ENCODE assay signal across 19 mouse cellular contexts in the genomic region with DNA sequence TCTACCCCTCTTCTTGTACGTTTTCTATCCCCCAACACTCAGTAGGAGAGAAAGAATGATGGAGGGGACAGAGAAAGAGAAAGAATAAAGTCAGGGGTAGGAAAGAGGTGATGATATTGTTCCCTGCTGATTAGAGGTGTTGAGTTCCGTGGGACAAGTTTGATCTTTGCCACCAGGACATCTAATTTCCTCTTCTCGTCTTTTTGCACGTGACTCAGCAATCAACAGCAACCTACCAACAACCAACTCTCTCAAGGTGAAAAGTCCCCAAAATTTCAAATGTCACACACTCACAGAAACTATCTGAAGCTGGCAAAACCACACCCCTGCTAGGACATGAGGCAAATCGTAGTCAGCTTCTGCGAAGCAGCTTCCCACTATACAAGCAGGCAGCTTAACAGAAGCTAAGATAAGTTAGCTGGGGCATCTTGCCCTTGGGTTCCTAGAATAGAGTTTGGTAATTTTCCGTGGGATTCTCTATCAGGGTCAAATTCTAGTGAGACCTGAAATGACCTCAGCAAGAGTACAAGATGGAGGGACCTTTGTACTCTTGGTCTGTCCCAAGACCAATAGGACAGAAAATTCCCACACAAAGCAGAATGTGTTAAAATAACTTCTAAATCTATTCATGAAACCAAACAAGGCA.
A peak's percentile ranks its signal among the peaks of the same experiment; 100 is the strongest.
DNase-seq lines count a peak whose midpoint lies in the region; ATAC-seq and TF ChIP-seq lines count a peak whose summit lies in the region.
"Had no signal": no experiment of that assay in that cellular context is flagged by ENCODE, and none has a peak within 500 bp of the region (broad histone marks: within the 10 kb centered on the region; RNA-seq: fewer than 3 reads in every experiment).

No protein-coding gene starts in this region.

- no peak for TF ChIP-seq CTCF in CH12.LX (conservative IDR thresholded peaks at IDR 0.05 in 1 of 2, IDR thresholded peaks at IDR 0.05 in 1 of 2; ENCODE audit: low read depth in 2 of 2, low read length in 2 of 2)

- dilution Hi-C loops in CH12.LX (cut with MboI; ENCODE audit: extremely low pct_ligation_motif_present, extremely low pct_unique_long_range_greater_than_20kb, low sequenced_read_pairs), result no loop called here

- in situ Hi-C loops in CH12.LX (cut with MboI; ENCODE audit: low pct_ligation_motif_present, low pct_unique_long_range_greater_than_20kb, low sequenced_read_pairs), result no loop called here

- H3K4me2 ChIP-seq in heart, embryonic 14.5 days (ENCODE audit: low read length), result peak overlapping the region; percentile 39
- H3K4me2 ChIP-seq in limb, embryonic 12.5 days, result peak overlapping the region; percentile 11; the same call in 1 of the 2 replicates
- H3K4me2 ChIP-seq in CH12.LX (ENCODE audit: insufficient read depth, low read depth, poor library complexity, severe bottlenecking), result peak overlapping the region; percentile 24; the same call in 1 of the 2 replicates
- H3K4me2 ChIP-seq in limb, embryonic 13.5 days (replicated peaks), result peak overlapping the region; percentile 38
- H3K4me2 ChIP-seq: embryonic facial prominence, embryonic 15.5 days; forebrain, embryonic 12.5 days; hindbrain, embryonic 14.5 days; kidney, embryonic 15.5 days; liver, embryonic 13.5 days; stomach, embryonic 15.5 days had no signal

- no peak overlapping the region for H3K9ac ChIP-seq in heart, embryonic 14.5 days (ENCODE audit: low read length)
- no peak overlapping the region for H3K9ac ChIP-seq in limb, embryonic 12.5 days (replicated peaks)
- H3K9ac ChIP-seq in CH12.LX (ENCODE audit: insufficient read depth, low read depth), result no peak overlapping the region
- no peak overlapping the region for H3K9ac ChIP-seq in limb, embryonic 13.5 days
- H3K9ac ChIP-seq: embryonic facial prominence, embryonic 15.5 days; forebrain, embryonic 12.5 days; hindbrain, embryonic 14.5 days; kidney, embryonic 15.5 days; liver, embryonic 13.5 days; stomach, embryonic 15.5 days had no signal

- no peak overlapping the region for H3K4me3 ChIP-seq in heart, embryonic 14.5 days (ENCODE audit: control insufficient read depth in 1 of 2, insufficient read depth in 1 of 2, low read depth in 1 of 2, low read length in 2 of 2)
- no peak overlapping the region for H3K4me3 ChIP-seq in limb, embryonic 12.5 days (replicated peaks)
- H3K4me3 ChIP-seq in limb, embryonic 10.5 days, result no peak overlapping the region
- no peak overlapping the region for H3K4me3 ChIP-seq in CH12.LX (replicated peaks in 1 of 3; ENCODE audit: low read depth in 2 of 3, low read length in 2 of 3, poor library complexity in 1 of 3)
- no peak overlapping the region for H3K4me3 ChIP-seq in limb, embryonic 13.5 days
- H3K4me3 ChIP-seq: embryonic facial prominence, embryonic 15.5 days; forebrain, embryonic 12.5 days; kidney, embryonic 15.5 days; liver, embryonic 13.5 days; stomach, embryonic 15.5 days had no signal

- WGBS in heart, embryonic 14.5 days, result 20% methylated on average over 7 of the region's 7 CpGs
- WGBS in limb, embryonic 12.5 days, result 58% methylated on average over 7 of the region's 7 CpGs
- 54% methylated on average over 7 of the region's 7 CpGs for WGBS in limb, embryonic 10.5 days
- 47% methylated on average over 7 of the region's 7 CpGs for WGBS in limb, embryonic 13.5 days

- no peak overlapping the region for H3K27ac ChIP-seq in heart, embryonic 14.5 days (replicated peaks in 1 of 2; ENCODE audit: control insufficient read depth in 1 of 2, insufficient read depth in 1 of 2, low read depth in 2 of 2, low read length in 2 of 2)
- no peak overlapping the region for H3K27ac ChIP-seq in limb, embryonic 12.5 days
- no peak overlapping the region for H3K27ac ChIP-seq in limb, embryonic 10.5 days
- H3K27ac ChIP-seq in CH12.LX (ENCODE audit: insufficient read depth, low read depth), result no peak overlapping the region
- no peak overlapping the region for H3K27ac ChIP-seq in limb, embryonic 13.5 days
- H3K27ac ChIP-seq: embryonic facial prominence, embryonic 15.5 days; forebrain, embryonic 12.5 days; hindbrain, embryonic 14.5 days; kidney, embryonic 15.5 days; liver, embryonic 13.5 days; stomach, embryonic 15.5 days had no signal

- peaks cover 0 to 2% of the 10 kb centered on the region in 2 experiments; a peak in 1 of 4 replicates for H3K4me1 ChIP-seq in heart, embryonic 14.5 days (ENCODE audit: control insufficient read depth in 2 of 2, insufficient read depth in 2 of 2, low read length in 2 of 2)
- H3K4me1 ChIP-seq in limb, embryonic 12.5 days (replicated peaks), result peaks cover 10% of the 10 kb centered on the region; the same call in 1 of the 2 replicates
- H3K4me1 ChIP-seq in limb, embryonic 10.5 days, result peaks cover 11% of the 10 kb centered on the region; the same call in 1 of the 2 replicates
- H3K4me1 ChIP-seq in CH12.LX (ENCODE audit: control insufficient read depth in 1 of 2, insufficient read depth in 2 of 2), result no peaks in the 10 kb centered on the region
- peaks cover 18% of the 10 kb centered on the region for H3K4me1 ChIP-seq in limb, embryonic 13.5 days
- H3K4me1 ChIP-seq: embryonic facial prominence, embryonic 15.5 days; forebrain, embryonic 12.5 days; kidney, embryonic 15.5 days; stomach, embryonic 15.5 days had no signal

- no peak for DNase-seq in heart, adult 18-20 months
- no peak for DNase-seq in limb, embryonic 10.5 days (ENCODE audit: low spot score)
- no peak for DNase-seq in CH12.LX (ENCODE audit: extremely low read depth)
- DNase-seq: adrenal gland, postnatal 25 days; cerebellum, adult 9-10 months; liver, embryonic 13.5 days; right cerebral cortex, adult 18-20 months; spleen, adult 18-20 months had no signal

- TF ChIP-seq RAD21 in CH12.LX (IDR thresholded peaks at IDR 0.05; ENCODE audit: low read depth, low read length), result no peak

- no peak for ATAC-seq in heart, embryonic 14.5 days (ENCODE audit: insufficient number of reproducible peaks, insufficient read depth, low FRiP score, low read depth)
- ATAC-seq in limb, embryonic 12.5 days (ENCODE audit: insufficient number of reproducible peaks, insufficient read depth, low FRiP score, low TSS enrichment, low read depth), result no peak
- no peak for ATAC-seq in limb, embryonic 13.5 days (ENCODE audit: low FRiP score, low read depth)
- ATAC-seq in erythroid progenitor cell, adult 5-6 weeks (replicated peaks; ENCODE audit: low FRiP score, poor library complexity, severe bottlenecking), result no peak
- ATAC-seq: activated CD4-positive, CD25-positive, alpha-beta regulatory T cell, adult 4 months; lung, postnatal 0 days had no signal

- no peaks in the 10 kb centered on the region for H3K27me3 ChIP-seq in heart, embryonic 14.5 days (ENCODE audit: control insufficient read depth, insufficient read depth, low read length)
- no peaks in the 10 kb centered on the region for H3K27me3 ChIP-seq in limb, embryonic 12.5 days
- no peaks in the 10 kb centered on the region for H3K27me3 ChIP-seq in limb, embryonic 10.5 days (ENCODE audit: low read depth, poor library complexity, severe bottlenecking)
- no peaks in the 10 kb centered on the region for H3K27me3 ChIP-seq in CH12.LX (replicated peaks)
- no peaks in the 10 kb centered on the region for H3K27me3 ChIP-seq in limb, embryonic 13.5 days
- H3K27me3 ChIP-seq: embryonic facial prominence, embryonic 15.5 days; forebrain, embryonic 12.5 days; kidney, embryonic 15.5 days; liver, embryonic 13.5 days; stomach, embryonic 15.5 days had no signal

- TF ChIP-seq EP300 in CH12.LX (IDR thresholded peaks at IDR 0.05; ENCODE audit: low read length), result no peak

- TF ChIP-seq POLR2A in CH12.LX (IDR thresholded peaks at IDR 0.05; ENCODE audit: low read depth, low read length), result no peak

- no peaks in the 10 kb centered on the region for H3K36me3 ChIP-seq in heart, embryonic 14.5 days (ENCODE audit: control insufficient read depth, insufficient read depth, low read length)
- no peaks in the 10 kb centered on the region for H3K36me3 ChIP-seq in limb, embryonic 12.5 days
- no peaks in the 10 kb centered on the region for H3K36me3 ChIP-seq in limb, embryonic 10.5 days
- no peaks in the 10 kb centered on the region for H3K36me3 ChIP-seq in CH12.LX (replicated peaks in 1 of 2; ENCODE audit: control insufficient read depth in 1 of 2, insufficient read depth in 1 of 2, low read length in 1 of 2)
- no peaks in the 10 kb centered on the region for H3K36me3 ChIP-seq in limb, embryonic 13.5 days
- H3K36me3 ChIP-seq: embryonic facial prominence, embryonic 15.5 days; forebrain, embryonic 12.5 days; kidney, embryonic 15.5 days; liver, embryonic 13.5 days; stomach, embryonic 15.5 days had no signal

- no peaks in the 10 kb centered on the region for H3K79me2 ChIP-seq in CH12.LX (replicated peaks; ENCODE audit: control insufficient read depth, extremely low read depth, insufficient read depth, poor library complexity, severe bottlenecking)

- H3K9me3 ChIP-seq in heart, embryonic 14.5 days (ENCODE audit: control insufficient read depth, low read length), result no peaks in the 10 kb centered on the region
- no peaks in the 10 kb centered on the region for H3K9me3 ChIP-seq in limb, embryonic 12.5 days
- no peaks in the 10 kb centered on the region for H3K9me3 ChIP-seq in limb, embryonic 10.5 days (replicated peaks)
- H3K9me3 ChIP-seq in CH12.LX (replicated peaks; ENCODE audit: low read length), result no peaks in the 10 kb centered on the region
- H3K9me3 ChIP-seq in limb, embryonic 13.5 days, result no peaks in the 10 kb centered on the region
- H3K9me3 ChIP-seq: embryonic facial prominence, embryonic 15.5 days; forebrain, embryonic 12.5 days; kidney, embryonic 15.5 days; liver, embryonic 13.5 days; stomach, embryonic 15.5 days had no signal

TF ChIP-seq in CH12.LX, 34 proteins besides CTCF, POLR2A, EP300 and RAD21:
- TF ChIP-seq RCOR1 (conservative IDR thresholded peaks at IDR 0.05; ENCODE audit: low read depth, low read length) (no peak), BHLHE40 (IDR thresholded peaks at IDR 0.05; ENCODE audit: low read depth, low read length) (0 out of 2 replicates have a peak, but pooled peaks have one; percentile 23)
